Mouse (Mus musculus) gastrocnemius, postnatal 36 days (tissue): ENCODE data around the gene Lmntd2. TPM values are rescaled to one million over a fixed set of nuclear protein-coding genes. Genes with fewer than 3 reads are reported as not detected.
A peak's percentile ranks its signal among the peaks of the same experiment; 100 is the strongest.
"Not testable (repeated sequence)": the region's sequence is repeated elsewhere in the genome, so short reads cannot be mapped to it uniquely, and the experiment has no call there.

Experiments used
- DNase-seq, 2 experiments: peaks; one replicate each; pipeline ENCODE4 v3.0.0; 2022
- intact Hi-C: fragments of 180-260 bp; cut with DNase I; formaldehyde crosslinking; loops from one replicate; pipeline ENCODE4 v1.15.1; 2025
- long read RNA-seq, 2 experiments: library from polyadenylated mRNA; stranded (forward); transcript quantifications; one replicate each; pipeline ENCODE4 v2.0.0; 2021
- total RNA-seq, 2 experiments: library from RNA; stranded (reverse); gene quantifications; 2 replicates each; pipeline ENCODE4 v1.2.3; 2021

Lmntd2 gene
- total RNA-seq = not detected
- long read RNA-seq, experiment 1 = 0 reads
- long read RNA-seq, experiment 2 = 0 reads

DNA sequence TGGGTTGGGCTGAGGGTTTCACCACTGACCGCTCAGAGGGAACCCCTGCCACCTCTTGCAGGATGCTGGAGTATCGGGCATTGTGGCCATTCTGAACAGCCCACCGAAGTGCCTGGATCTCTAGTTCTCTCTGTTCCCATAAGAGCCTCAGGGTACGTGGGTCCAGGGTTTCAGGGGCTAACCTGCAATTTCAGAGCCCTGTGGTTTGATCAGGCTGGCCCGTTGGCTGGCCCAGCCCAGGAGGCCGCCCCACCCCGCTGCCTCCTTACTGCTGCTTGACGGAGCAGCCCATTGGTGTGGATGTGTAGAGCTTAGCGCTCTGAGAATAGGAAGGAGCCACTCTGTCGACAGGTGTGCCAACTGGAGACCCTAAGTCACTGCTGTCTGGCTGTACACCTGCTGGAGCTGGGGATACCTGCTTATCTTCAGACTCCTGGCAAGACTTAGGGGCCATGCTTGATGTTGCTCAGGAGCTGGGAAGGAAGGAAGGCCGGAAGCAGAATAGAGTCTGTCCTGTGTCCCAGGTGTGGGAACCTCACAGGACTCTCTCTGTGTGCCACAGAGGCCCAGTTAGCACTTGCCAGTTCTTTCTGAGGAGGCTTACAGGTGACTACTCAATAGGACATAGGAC lies at the start of gene Lmntd2:
Gene Lmntd2 (minus strand): TSS at position 476 of the 631 bp plus-strand sequence.
- no peak for DNase-seq
- intact Hi-C loops = no loop called here

DNA sequence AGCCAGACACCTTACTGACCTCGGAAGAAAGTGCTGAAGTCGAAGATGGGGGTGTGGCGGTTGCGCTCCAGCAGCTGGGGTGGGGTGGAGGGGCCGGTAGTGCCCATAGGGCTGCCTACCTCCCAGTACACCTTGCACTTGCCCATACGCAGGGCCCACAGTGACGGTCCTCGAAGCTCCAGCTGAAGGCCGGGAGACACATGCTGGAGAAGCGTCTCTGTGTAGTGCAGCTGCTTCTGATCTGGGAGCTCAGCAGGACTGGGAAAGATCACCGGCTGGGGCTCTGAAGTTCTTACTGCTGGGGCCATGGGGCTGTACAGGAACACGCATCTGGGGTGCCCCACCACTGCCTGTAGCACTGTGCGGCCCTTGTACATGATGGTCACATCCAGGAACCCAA lies 49.8 kb upstream of the Lmntd2 start:
- DNase-seq = no peak
- intact Hi-C loops = no loop called here

GRCm38 (mm10) chr7:141261480-141261879 lies 47.6 kb upstream of the Lmntd2 start:
- intact Hi-C loops = no loop called here
- DNase-seq = no peak

DNA sequence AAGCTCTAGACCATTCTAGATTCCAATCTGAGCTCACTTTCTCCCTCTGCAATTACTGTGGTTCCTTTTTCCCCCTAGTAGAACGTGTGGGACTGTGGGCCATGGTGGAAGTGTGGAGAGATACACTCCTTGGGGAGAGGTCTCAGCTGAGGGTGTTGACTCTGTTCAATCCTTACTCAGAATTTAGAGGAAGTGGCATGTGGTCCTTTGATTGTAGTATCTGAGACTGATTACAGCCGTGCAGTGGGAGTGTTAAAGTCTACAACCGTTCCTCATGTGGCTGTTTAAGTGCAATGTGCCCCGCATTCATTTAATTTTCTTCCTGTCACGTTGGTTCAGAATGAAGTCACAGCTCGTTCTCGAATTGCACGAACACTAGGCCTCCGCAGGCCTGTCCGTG lies 42.3 kb upstream of the Lmntd2 start:
- no peak for DNase-seq
- intact Hi-C loops = no loop called here

GRCm38 (mm10) chr7:141250486-141250885 lies 36.6 kb upstream of the Lmntd2 start:
- DNase-seq, intact Hi-C loops: not testable (repeated sequence)

GRCm38 (mm10) chr7:141231551-141231950 lies 17.7 kb upstream of the Lmntd2 start:
- intact Hi-C loops = no loop called here
- DNase-seq = no peak

DNA sequence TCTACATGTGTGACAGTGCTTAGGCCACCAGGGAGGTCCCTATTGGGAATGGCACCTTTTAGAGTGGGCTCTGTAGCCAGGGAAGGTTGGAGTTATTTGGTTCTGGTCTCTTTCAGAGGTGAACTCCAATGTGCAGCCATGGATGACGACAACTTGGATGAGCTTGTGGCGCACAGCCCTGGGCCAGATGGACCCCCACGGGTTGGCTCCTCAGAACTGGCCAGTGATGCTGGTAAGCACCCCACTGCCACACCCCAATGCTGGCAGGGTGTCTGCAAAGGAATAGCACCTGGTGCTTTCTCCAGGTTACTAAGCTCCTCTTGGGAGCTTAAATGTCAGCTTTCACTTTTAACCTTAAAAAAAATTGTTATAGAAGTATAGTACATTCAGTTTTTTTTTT lies 17.2 kb upstream of the Lmntd2 start:
- intact Hi-C loops = no loop called here
- DNase-seq = no peak

- no peak for DNase-seq
- intact Hi-C loops = no loop called here
These were observed 16.7 kb upstream of the Lmntd2 start for GRCm38 (mm10) chr7:141230570-141230969.

GRCm38 (mm10) chr7:141229702-141230101 lies 15.8 kb upstream of the Lmntd2 start:
- no peak for DNase-seq
- intact Hi-C loops = no loop called here

DNA sequence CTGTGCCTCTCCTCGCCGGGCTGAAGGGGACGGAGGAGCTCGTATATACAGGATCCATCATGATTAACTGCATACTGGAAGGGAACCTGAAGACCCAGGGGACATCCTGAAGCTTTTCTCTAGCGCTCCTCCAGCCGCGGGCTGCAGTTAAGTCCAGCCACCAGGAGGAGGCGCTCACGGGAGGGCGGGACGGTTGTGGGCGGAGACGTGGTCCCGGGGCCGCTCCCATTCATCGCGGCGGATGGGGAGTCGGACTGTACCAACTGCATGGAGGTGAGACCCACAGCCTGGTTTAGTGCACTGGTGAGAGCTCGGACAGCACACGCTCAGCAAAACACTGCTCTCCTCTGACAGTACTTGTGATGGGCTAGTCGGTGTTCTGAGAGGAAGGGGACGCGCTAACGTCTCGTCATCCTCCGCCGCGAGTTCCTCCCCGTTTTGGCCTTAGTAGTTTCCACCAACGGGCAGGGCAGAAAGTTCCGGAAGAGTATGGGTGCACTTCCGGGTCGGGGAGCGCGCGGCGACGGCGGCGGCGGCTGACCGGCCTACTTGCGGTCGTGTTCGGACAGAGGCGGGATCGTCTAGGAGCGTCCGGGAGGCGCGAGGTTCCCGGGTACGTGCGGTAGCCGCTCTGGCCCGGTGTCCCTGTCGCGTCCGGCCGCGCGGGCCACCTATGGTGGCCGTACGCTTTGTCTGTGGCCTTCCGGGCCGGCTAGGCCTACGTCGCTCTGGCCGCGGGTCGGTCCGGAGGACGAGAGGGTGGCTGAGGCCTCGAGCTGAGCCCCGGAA lies 14.6 kb upstream of the Lmntd2 start, which contains the start of gene Phrf1:
Gene Phrf1 (plus strand): TSS at position 506 of the 789 bp plus-strand sequence.
- DNase-seq = peak; percentile 88 to 92
- intact Hi-C loops = no loop called here

- no peak for DNase-seq
- intact Hi-C loops = no loop called here
These were observed 13.9 kb upstream of the Lmntd2 start for GRCm38 (mm10) chr7:141227796-141228195.

DNA sequence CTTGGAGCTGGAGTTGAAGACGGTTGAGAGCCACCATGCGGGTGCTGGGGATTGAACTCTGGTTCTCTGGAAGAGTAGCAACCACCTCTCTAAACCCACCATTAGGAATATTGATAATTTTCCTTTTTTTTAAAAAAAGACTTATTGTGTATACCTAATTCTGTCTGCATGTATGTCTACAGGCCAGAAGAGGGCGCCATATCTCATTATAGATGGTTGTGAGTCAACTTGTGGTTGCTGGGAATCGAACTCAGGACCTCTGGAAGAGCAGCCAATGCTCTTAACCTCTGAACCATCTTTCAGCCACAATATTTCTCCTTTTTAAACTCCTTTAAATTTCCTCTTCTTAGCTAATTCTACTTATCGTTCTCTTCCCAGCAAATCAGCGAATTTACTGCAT lies 12.7 kb upstream of the Lmntd2 start:
- DNase-seq = no peak
- intact Hi-C loops = no loop called here

DNA sequence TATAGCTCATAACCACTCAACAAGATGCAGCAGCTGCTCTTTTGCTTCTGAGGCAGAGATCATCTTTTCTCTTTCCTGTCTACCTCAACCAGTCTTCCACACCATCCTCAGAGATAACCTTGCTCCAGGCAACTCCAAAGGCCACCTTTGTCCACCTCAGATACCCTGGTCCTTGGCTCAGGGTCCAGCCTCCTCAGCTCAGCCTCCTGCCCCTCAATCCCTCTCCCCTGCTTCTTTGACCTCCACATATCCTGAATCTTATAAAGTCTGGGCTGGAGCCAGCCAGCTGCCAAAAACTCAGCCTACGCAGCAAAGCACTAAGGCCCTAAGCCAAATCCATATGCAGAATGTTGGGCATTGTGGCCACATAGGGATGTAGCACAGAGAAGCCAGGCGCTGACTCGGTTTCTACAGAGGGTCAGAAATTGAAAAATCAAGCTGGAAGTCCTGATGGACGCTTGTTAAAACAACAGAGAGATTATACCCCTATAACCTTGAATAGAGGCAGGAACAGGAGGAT lies 8.9 kb upstream of the Lmntd2 start:
- intact Hi-C loops = no loop called here
- no peak for DNase-seq

- intact Hi-C loops = no loop called here
- no peak for DNase-seq
These were observed 8.2 kb upstream of the Lmntd2 start for GRCm38 (mm10) chr7:141222126-141222467.

- intact Hi-C loops = no loop called here
- DNase-seq = peak; percentile 89 to 93
These were observed 7.6 kb upstream of the Lmntd2 start for GRCm38 (mm10) chr7:141221249-141222125.

GRCm38 (mm10) chr7:141220377-141220776 lies 6.5 kb upstream of the Lmntd2 start:
- no peak for DNase-seq
- intact Hi-C loops = no loop called here

- no peak for DNase-seq
- intact Hi-C loops = no loop called here
These were observed 5.7 kb upstream of the Lmntd2 start for GRCm38 (mm10) chr7:141219558-141220099.

DNA sequence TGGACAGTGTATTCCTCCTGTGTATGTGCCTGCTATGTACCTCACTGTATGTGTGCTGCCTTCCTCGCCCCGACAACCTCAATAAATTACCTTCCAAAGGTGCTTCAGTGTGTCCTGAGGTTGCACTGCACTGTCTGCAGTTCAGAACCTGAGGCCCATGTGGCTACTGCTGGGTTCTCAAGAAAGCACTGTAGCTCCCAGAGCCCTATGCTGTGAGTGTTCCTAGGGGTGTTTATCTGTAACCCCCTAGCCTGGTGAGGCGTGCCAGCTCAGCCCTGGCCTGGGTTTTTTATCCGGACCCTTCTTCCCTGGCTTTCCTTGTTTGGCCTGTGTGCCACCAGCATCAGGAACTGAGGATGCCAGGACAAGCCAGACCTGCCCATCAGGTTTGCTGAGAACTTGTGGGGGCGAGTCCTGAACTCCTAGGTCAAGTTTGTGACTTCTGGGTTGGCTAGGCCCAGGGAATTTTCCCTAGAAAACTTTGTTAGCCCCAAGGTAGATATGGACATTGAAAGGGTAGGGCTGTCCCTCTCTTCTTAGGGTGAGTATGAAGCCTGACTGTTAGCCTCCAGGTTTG lies 4.8 kb upstream of the Lmntd2 start:
- intact Hi-C loops = no loop called here
- no peak for DNase-seq

GRCm38 (mm10) chr7:141218141-141218540 lies 4.3 kb upstream of the Lmntd2 start:
- DNase-seq = no peak
- intact Hi-C loops = no loop called here

DNA sequence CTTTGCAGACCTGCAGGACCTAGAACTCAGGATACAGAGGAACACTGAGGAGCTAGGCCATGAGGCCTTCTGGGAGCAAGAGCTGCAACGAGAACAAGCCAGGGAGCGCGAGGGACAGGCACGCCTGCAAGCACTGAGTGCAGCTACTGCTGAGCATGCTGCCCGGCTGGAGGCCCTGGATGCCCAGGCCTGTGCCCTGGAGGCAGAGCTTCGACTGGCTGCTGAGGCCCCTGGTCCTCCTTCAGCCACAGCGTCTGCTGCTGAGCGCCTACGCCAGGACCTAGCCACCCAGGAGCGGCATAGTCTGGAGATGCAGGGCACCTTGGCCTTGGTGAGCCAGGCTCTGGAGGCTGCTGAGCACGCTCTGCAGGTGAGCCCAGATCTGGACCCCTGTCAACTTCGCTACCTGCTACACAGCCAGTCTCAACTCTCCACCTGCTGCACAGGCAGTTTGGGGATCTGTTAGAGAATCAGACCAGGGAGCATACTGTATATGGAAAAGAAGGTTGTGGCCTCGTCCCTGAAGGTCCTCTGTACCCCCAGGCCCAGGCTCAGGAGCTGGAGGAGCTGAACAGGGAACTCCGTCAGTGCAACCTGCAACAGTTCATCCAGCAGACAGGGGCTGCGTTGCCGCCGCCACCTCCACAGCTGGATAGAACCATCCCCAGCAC lies 3.6 kb upstream of the Lmntd2 start:
- DNase-seq = peak in 1 of 2 experiments; percentile 12
- intact Hi-C loops = no loop called here
